Mouse (Mus musculus) forebrain, embryonic 10.5 days (tissue): ENCODE measurements around the gene Aqp1. TPM values are rescaled to one million over a fixed set of nuclear protein-coding genes. Genes with fewer than 3 reads are reported as not detected.

ENCODE experiments used
- DNase-seq: peaks from one replicate; pipeline ENCODE4 v3.0.0-alpha.2; 2017; ENCODE audit warnings: low spot score; ENCODE audit errors: extremely low spot score
- H3K27ac ChIP-seq: fragments of 300-500 bp; sonication (generic); 2 replicates; pipeline ENCODE4 v1.5.1; 2016; ENCODE audit warnings: mild to moderate bottlenecking
- H3K27me3 ChIP-seq: fragments of 300-500 bp; sonication (generic); 2 replicates; pipeline ENCODE4 v1.6.1; 2016; ENCODE audit warnings: mild to moderate bottlenecking; ENCODE audit not compliant: poor library complexity, severe bottlenecking
- H3K36me3 ChIP-seq: fragments of 300-500 bp; sonication (generic); replicated peaks from 2 replicates; pipeline ENCODE4 v1.6.1; 2016; ENCODE audit warnings: mild to moderate bottlenecking, moderate library complexity
- H3K4me1 ChIP-seq: fragments of 300-500 bp; sonication (generic); 2 replicates; pipeline ENCODE4 v1.6.1; 2016
- H3K4me3 ChIP-seq: fragments of 300-500 bp; sonication (generic); 2 replicates; pipeline ENCODE4 v1.5.1; 2016; ENCODE audit warnings: mild to moderate bottlenecking, moderate library complexity
- H3K9me3 ChIP-seq: fragments of 300-500 bp; sonication (generic); 2 replicates; pipeline ENCODE4 v1.6.1; 2016; ENCODE audit warnings: mild to moderate bottlenecking, moderate library complexity
- WGBS: fragments of 180-500 bp; shearing (Covaris S2); methylation state at CpG from one replicate; pipeline ENCODE4 v1.1.7; 2016; 5-methylcytosine and 5-hydroxymethylcytosine counted together
- polyA plus RNA-seq: library from polyadenylated mRNA; unstranded; fragments of >200 nt; fragmentation: Nextera tagmentation; extraction: Ambion mirVana; gene quantifications from 2 replicates; pipeline ENCODE4 v1.2.1, GENCODE M21; 2016

Gene Aqp1
- 0.65 and 0.93 TPM in 2 replicates for polyA plus RNA-seq

DNA sequence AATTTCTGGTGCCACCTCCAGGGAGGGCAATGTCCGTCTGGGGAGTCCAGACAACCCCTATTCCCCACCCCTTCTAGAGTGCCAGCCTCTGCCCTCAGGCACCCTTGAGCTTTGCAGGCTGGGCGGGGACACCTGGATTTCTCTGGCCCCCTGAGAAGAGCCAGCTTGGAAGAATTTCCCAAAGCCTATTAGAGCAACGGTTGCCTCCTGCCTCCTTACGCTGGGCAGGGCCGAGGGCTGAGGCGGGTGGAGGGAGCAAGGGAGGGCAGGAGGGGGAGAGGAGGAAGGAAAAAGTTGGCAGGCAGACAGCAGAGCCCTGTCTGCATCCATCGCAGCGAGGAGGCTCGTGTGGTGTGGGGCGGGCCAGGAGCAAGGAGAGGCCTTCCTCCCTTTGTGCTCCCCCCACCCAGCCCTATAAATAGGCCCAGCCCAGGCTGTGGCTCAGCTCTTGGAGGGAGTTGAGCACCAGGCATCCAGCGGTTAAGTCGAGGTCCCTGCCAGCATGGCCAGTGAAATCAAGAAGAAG, at the start of gene Aqp1:
Gene Aqp1, plus strand, starts transcription at position 444 of the 526 bp plus-strand sequence.
- no peaks in the 10 kb centered on the region for H3K9me3 ChIP-seq
- H3K36me3 ChIP-seq: no peaks in the 10 kb centered on the region
- no peaks in the 10 kb centered on the region for H3K27me3 ChIP-seq
- no peak for DNase-seq
- H3K27ac ChIP-seq: peak within 1 kb of the TSS; percentile 51
- 29% methylated on average over 12 of the region's 12 CpGs for WGBS
- no peak within 1 kb of the TSS for H3K4me3 ChIP-seq
- peaks cover 26% of the 10 kb centered on the region for H3K4me1 ChIP-seq

DNA sequence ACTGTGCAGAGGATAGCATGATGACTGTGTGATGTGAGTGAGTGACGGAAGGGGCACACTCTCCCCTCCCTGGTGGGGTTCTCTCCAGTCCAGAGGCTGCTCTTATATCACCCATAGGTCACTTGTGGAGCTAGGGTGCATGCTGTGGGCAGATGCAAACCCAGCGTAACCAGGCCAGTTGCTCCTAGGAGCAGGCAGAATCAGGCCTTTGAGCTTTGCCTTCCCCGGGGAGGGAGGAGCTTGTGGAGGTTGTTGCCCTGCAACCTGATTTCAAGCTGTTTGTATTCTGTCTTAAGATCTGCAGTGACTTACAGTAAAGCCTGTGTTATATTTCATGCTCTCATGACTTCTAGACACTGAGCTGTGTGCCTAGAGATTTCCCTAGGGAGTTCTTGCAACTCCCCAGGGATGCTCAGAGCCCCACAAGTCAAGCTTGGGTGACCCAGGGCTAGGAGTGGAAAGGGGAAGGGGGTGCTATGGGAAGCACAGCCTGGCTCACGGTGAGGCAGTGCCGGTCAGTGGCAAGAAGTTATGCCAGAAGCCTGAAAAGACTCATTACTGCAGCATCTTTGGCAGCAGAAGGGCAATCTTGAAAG, 48.1 kb upstream of the Aqp1 start:
- no peak overlapping the region for H3K27ac ChIP-seq
- H3K4me3 ChIP-seq: no peak overlapping the region
- peaks cover 58% of the 10 kb centered on the region for H3K36me3 ChIP-seq
- peaks cover 2% of the 10 kb centered on the region for H3K9me3 ChIP-seq
- no peaks in the 10 kb centered on the region for H3K27me3 ChIP-seq
- H3K4me1 ChIP-seq: peaks cover 11% of the 10 kb centered on the region; the same call in 1 of the 2 replicates
- no peak for DNase-seq
- 88% methylated on average over 5 of the region's 5 CpGs for WGBS

DNA sequence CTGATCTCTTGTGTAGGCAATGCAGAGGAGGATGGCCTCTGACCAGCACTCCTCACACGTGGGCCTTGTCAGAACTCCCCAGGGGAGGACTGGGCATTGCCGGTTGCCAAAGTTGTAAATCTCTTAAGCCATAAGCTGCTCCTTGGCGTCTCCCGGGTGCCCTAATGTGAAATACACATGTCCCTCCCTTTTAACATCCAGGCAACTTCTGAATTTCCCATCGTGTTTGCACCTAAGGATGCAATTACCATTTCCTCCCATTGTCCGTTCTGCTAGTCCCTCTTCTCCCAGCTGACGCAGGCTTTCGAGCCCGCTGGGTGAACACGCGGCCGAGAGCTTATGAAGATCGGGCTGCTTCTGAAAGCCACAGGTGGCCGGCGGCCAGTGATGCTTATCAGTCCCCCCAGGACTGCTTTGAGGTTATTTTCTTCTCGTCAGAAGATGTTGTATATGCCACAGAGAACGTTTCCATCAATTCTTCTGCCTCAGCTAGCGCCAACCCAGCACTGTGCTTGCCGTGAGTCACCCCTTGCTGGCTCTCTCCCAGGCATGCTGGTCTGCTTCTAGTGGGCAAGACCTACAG, 41.6 kb upstream of the Aqp1 start:
- no peak overlapping the region for H3K4me3 ChIP-seq
- H3K27me3 ChIP-seq: no peaks in the 10 kb centered on the region
- no peaks in the 10 kb centered on the region for H3K9me3 ChIP-seq
- H3K4me1 ChIP-seq: no peaks in the 10 kb centered on the region
- DNase-seq: no peak
- 74% methylated on average over 19 of the region's 19 CpGs for WGBS
- peaks cover 76% of the 10 kb centered on the region for H3K36me3 ChIP-seq
- H3K27ac ChIP-seq: no peak overlapping the region

DNA sequence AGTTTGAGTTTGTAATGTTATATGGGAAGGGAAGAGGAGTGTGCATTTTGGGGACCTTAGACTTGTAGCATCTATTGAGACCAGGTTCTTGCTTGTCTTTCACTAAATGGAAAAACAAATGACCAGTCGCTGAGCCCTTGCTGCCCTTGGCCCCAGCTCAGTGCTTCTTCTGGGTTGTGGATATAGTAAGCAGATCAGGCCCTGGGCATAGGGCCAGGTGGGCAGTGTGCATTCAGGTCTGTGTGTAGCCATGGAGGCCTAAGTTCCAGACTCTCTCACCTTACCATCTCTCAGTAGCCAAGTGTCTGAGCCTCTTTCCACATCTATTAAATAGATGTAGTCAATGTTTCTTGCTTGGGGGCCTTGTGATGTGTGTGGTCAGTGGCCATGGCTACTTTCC, 40.9 kb upstream of the Aqp1 start:
- H3K27ac ChIP-seq: no peak overlapping the region
- H3K9me3 ChIP-seq: no peaks in the 10 kb centered on the region
- H3K4me1 ChIP-seq: no peaks in the 10 kb centered on the region
- H3K4me3 ChIP-seq: no peak overlapping the region
- WGBS: 100% methylated on average over 1 of the region's 1 CpGs
- peaks cover 78% of the 10 kb centered on the region for H3K36me3 ChIP-seq
- no peaks in the 10 kb centered on the region for H3K27me3 ChIP-seq
- DNase-seq: no peak

DNA sequence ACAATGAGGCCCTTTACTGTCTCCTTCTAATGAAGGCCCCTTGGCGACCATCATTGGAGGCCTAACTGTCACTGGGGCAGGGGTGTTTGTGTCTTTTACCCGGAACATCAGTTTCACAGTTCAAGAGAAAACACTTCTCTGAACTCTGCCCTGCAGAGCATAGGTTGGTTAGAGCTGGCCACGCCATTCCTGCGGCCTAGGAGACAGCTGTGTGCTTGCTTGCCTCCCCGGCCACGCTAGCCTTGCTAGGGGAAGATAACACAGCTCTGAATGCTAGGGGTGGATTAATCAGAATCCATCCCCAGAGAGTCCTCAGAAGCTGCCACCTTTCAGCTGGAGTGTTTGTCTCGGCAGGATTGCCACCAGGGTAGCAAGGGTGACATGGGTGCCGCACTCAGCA, 36.8 kb upstream of the Aqp1 start:
- H3K27ac ChIP-seq: no peak overlapping the region
- H3K4me1 ChIP-seq: no peaks in the 10 kb centered on the region
- H3K4me3 ChIP-seq: no peak overlapping the region
- H3K36me3 ChIP-seq: peaks cover 91% of the 10 kb centered on the region
- WGBS: 89% methylated on average over 8 of the region's 8 CpGs
- DNase-seq: no peak
- no peaks in the 10 kb centered on the region for H3K9me3 ChIP-seq
- H3K27me3 ChIP-seq: no peaks in the 10 kb centered on the region

DNA sequence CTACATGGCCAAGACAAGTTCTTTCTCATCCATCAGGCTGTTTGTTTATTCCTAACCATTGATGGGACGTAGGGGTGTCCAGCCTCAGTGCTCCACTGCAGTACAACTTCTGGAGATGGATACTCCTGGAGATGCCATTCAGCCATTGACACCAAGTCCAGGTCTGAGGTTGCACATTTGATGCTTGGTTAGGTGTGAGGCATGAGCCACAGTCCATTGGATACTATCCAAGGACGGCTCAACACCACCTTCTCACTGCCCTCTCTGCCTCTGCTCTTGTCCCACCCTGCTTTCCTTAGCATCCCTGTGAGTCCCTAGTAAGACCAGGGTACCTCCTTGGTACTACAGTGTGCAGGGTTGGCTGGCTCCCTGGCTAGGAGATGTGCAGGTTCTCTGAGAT, 36.3 kb upstream of the Aqp1 start:
- WGBS: 94% methylated on average over 2 of the region's 2 CpGs
- Histone ChIP-seq H3K4me1 (no peaks in the 10 kb centered on the region), H3K9me3 (no peaks in the 10 kb centered on the region), H3K27me3 (no peaks in the 10 kb centered on the region), H3K27ac (no peak overlapping the region), H3K36me3 (peaks cover 86% of the 10 kb centered on the region), H3K4me3 (no peak overlapping the region)
- DNase-seq: no peak

DNA sequence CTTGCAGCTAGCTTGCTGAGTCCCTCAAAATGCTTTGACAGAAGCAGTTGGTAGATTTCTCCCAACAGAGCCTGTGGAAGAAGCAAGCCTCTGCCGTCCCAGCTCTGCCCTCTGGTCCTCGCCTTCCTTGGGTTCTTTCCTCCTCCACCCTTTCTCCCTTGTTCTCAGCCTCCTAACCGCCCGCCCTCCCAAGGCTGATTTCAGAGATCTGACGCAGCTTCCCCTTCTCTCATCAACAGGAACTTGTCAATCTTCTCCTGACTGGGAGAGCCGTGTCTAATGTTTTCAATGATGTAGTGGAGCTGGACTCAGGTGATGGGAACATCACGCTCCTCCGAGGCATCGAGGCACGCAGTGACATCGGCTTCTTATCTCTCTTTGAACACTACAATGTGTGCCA, 35.5 kb upstream of the Aqp1 start:
- H3K27ac ChIP-seq: no peak overlapping the region
- no peak for DNase-seq
- H3K36me3 ChIP-seq: peaks cover 78% of the 10 kb centered on the region
- H3K4me1 ChIP-seq: peaks cover 5% of the 10 kb centered on the region; the same call in 1 of the 2 replicates
- WGBS: 91% methylated on average over 11 of the region's 11 CpGs
- no peak overlapping the region for H3K4me3 ChIP-seq
- H3K9me3 ChIP-seq: no peaks in the 10 kb centered on the region
- H3K27me3 ChIP-seq: no peaks in the 10 kb centered on the region

DNA sequence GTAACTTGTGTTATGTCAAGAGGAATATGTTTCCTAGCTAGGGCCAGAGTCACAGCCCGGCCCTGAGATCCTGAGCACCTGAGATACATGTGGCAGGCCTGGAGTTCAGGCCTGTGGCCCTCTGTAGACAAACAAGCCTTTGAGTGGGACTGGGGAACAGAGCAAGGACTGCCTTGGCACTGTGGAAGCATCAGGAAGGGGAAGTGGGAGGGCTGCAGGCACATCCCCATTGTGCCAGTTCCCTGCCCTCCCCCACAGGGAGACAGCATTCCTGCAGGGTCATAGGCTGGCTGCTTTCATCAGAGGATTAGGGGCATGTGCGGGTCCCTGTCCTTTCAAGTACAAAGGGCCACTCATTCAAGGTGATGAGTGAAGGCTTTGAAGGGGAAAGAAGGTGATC, 26.1 kb upstream of the Aqp1 start:
- Histone ChIP-seq H3K27me3 (no peaks in the 10 kb centered on the region), H3K9me3 (no peaks in the 10 kb centered on the region), H3K4me1 (peaks cover 52% of the 10 kb centered on the region), H3K27ac (peak overlapping the region; percentile 49), H3K36me3 (peaks cover 58% of the 10 kb centered on the region), H3K4me3 (no peak overlapping the region)
- no peak for DNase-seq
- WGBS: 49% methylated on average over 2 of the region's 2 CpGs

DNA sequence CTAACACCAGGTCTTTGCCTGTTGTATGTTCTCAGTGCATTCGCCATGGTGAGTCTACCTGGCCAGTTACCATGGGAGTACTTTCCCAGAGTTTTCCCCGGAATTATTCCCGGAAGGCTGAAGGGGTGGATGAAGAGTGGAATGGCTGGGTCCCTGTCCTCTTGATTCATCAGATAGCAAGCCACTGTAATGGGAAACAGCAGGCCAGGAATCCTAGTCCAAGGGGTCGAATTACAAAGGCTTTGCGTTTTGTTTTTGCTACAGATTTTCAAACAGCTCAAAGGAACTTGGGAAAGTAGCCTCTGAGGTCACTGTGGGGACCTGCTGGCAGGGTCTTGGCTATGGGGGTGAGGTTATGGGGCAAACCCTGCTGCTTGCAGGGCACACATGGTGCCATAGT, 24.3 kb upstream of the Aqp1 start:
- Histone ChIP-seq H3K27ac (peak overlapping the region; percentile 36; the same call in 1 of the 2 replicates), H3K4me3 (no peak overlapping the region), H3K4me1 (peaks cover 37% of the 10 kb centered on the region), H3K27me3 (no peaks in the 10 kb centered on the region), H3K36me3 (peaks cover 58% of the 10 kb centered on the region), H3K9me3 (no peaks in the 10 kb centered on the region)
- no peak for DNase-seq
- WGBS: 59% methylated on average over 5 of the region's 5 CpGs

DNA sequence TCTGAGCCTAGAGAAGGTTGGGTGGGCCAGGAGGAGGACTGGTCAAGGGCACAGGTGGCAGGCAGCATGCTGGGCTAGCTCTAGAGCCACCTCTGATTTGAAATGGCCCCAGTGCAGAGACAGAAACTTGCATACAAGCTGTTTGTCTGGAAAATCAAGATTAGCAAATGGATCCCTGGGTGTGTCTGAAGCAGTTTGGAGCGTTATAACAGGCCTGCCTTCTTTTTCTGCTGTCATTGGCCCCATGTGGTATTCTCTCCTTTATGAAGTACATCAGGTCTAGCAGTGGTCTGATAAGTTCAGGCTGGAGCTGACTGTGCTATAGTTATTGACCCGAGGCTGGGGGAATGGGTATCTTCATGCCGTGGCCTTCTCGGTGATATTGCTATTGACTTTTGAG, 22.3 kb upstream of the Aqp1 start:
- DNase-seq: no peak
- H3K36me3 ChIP-seq: peaks cover 58% of the 10 kb centered on the region

DNA sequence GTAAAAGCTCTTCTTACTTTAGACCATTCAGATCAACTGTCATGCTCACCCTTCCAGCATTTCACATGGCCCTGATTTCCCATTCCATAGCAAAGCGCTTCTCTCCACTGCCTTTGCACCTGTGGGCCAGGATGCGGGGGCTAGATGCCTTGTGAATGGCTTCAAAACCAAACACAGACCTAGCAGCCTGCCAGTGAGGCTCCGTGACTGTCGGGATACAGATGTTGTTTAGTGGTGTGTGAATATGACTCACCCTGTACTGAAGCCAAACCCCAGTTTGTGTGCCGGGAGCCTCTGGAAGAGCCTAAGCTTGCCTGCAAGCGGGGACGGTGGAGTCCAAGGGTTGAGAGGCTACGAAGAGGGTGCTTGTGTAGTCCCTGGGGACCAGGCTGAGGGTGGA, 21.6 kb upstream of the Aqp1 start:
- peaks cover 56% of the 10 kb centered on the region for H3K36me3 ChIP-seq
- no peaks in the 10 kb centered on the region for H3K27me3 ChIP-seq
- no peak overlapping the region for H3K4me3 ChIP-seq
- peaks cover 37% of the 10 kb centered on the region for H3K4me1 ChIP-seq
- 84% methylated on average over 8 of the region's 8 CpGs for WGBS
- no peak overlapping the region for H3K27ac ChIP-seq
- H3K9me3 ChIP-seq: no peaks in the 10 kb centered on the region
- no peak for DNase-seq

More for the DNA sequence above, 22.3 kb upstream of the Aqp1 start:
- H3K27ac ChIP-seq: no peak overlapping the region; the same call in 1 of the 2 replicates
- H3K27me3 ChIP-seq: no peaks in the 10 kb centered on the region
- no peak overlapping the region for H3K4me3 ChIP-seq
- whole genome bisulfite sequencing: 91% methylated on average over 4 of the region's 4 CpGs
- H3K4me1 ChIP-seq: peaks cover 37% of the 10 kb centered on the region
- H3K9me3 ChIP-seq: no peaks in the 10 kb centered on the region

DNA sequence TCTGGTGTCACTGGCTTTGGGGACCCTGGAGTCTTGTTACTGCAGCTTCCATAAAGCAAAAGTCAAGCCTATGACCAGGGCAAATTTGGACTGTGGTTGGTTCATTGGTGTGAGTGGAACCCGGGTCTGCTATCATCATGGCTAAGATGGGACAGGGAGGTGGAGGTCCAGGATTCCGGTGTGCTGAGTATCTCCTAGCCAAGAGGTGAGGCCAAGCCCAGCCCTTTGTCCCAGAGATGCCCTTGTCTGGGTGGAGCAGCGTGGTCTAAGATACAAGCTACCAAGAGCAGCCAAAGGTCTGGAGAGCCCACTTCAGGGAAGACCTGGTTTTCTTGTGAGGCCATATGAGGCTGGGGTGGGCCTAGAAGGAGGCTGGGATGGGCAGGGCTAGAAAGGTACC, 17.6 kb upstream of the Aqp1 start:
- no peak for DNase-seq
- 94% methylated on average over 3 of the region's 3 CpGs for WGBS

More for the DNA sequence above, 17.6 kb upstream of the Aqp1 start:
- Histone ChIP-seq H3K27ac (no peak overlapping the region), H3K36me3 (peaks cover 23% of the 10 kb centered on the region), H3K9me3 (no peaks in the 10 kb centered on the region), H3K4me3 (no peak overlapping the region), H3K27me3 (no peaks in the 10 kb centered on the region), H3K4me1 (peaks cover 3% of the 10 kb centered on the region; the same call in 1 of the 2 replicates)
